Mouse (Mus musculus) liver, embryonic 11.5 days (tissue): ENCODE measurements around the gene Zfp866. TPM values are rescaled to one million over a fixed set of nuclear protein-coding genes. Genes with fewer than 3 reads are reported as not detected.

Experiments
- ATAC-seq: fragments of 200-750 bp; cut with Nextera tagmentation; replicated peaks from 2 replicates; pipeline ENCODE4 v1.8.0; 2017; ENCODE audit warnings: moderate number of reproducible peaks, mild to moderate bottlenecking, moderate TSS enrichment, moderate library complexity; ENCODE audit not compliant: low FRiP score
- DNase-seq: peaks from one replicate; pipeline ENCODE4 v3.0.0-alpha.2; 2017; ENCODE audit warnings: low spot score
- H3K27ac ChIP-seq: fragments of 300-500 bp; sonication (generic); 2 replicates; pipeline ENCODE4 v1.5.1; 2014; ENCODE audit warnings: mild to moderate bottlenecking, low read depth, low read length, control low read depth
- H3K27me3 ChIP-seq: fragments of 300-500 bp; sonication (generic); replicated peaks from 2 replicates; pipeline ENCODE4 v1.6.1; 2014; ENCODE audit warnings: low read length, mixed read lengths; ENCODE audit not compliant: control insufficient read depth, insufficient read depth
- H3K36me3 ChIP-seq: fragments of 300-500 bp; sonication (generic); 2 replicates; pipeline ENCODE4 v1.6.1; 2014; ENCODE audit warnings: mild to moderate bottlenecking, low read length, moderate library complexity, mixed read lengths; ENCODE audit not compliant: control insufficient read depth, insufficient read depth
- H3K4me1 ChIP-seq: fragments of 300-500 bp; sonication (generic); replicated peaks from 2 replicates; pipeline ENCODE4 v1.6.1; 2014; ENCODE audit warnings: low read length, mixed read lengths; ENCODE audit not compliant: control insufficient read depth, insufficient read depth
- H3K4me2 ChIP-seq: fragments of 300-500 bp; sonication (generic); 2 replicates; pipeline ENCODE4 v1.6.1; 2014; ENCODE audit warnings: mild to moderate bottlenecking, control low read depth, moderate library complexity
- H3K4me3 ChIP-seq: fragments of 300-500 bp; sonication (generic); 2 replicates; pipeline ENCODE4 v1.5.1; 2014; ENCODE audit warnings: low read depth, low read length, control low read depth
- H3K9ac ChIP-seq: fragments of 300-500 bp; sonication (generic); 2 replicates; pipeline ENCODE4 v1.6.1; 2014; ENCODE audit warnings: low read depth, low read length, control low read depth
- H3K9me3 ChIP-seq: fragments of 300-500 bp; sonication (generic); 2 replicates; pipeline ENCODE4 v1.6.1; 2016; ENCODE audit warnings: low read length, inconsistent platforms, mixed read lengths; ENCODE audit not compliant: control insufficient read depth
- WGBS: fragments of 180-500 bp; shearing (Covaris S2); extraction: QIAGEN DNeasy Blood & Tissue Kit; methylation state at CpG from one replicate; pipeline ENCODE4 v1.1.7; 2014; 5-methylcytosine and 5-hydroxymethylcytosine counted together
- polyA plus RNA-seq: library from polyadenylated mRNA; unstranded; fragments of >200 nt; fragmentation: Nextera tagmentation; extraction: Ambion mirVana; gene quantifications from 2 replicates; pipeline ENCODE4 v1.2.1, GENCODE M21; 2014

Zfp866 gene
- polyA plus RNA-seq, 1 experiment from 2014 or later = 21.7 TPM

DNA sequence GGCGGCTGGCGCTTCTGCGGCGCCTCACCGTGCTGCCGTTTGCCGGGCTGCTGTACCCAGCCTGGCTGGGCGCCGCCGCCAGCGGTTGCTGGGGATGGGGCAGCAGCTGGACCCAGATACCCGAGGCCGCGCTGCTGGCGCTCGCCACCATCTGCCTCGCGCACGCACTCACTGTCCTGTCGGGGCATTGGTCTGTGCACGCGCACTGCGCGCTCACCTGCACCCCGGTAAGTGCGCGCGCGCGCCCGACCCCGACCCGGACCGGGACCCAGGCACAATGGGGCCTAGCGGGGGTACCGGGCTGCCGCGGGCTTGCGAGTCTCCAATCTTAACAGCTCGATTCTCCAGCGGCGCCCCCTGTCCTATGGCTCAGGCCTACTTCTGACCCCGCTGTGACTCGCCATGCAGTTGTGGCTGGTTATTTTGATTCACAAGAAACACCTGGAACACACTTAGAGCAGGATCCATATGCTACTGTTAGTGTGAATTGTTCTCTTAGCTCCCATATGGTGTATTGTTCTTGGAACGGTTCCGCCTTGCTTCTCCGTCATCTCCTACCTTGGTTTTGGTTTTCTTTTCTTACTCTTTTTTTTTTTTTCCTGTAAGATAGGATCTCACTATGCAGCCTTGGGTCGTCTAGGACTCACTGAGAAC is 564 bp upstream of the Zfp866 start:
- H3K9ac ChIP-seq = peak overlapping the region; percentile 85
- peaks cover 22% of the 10 kb centered on the region for H3K4me1 ChIP-seq
- no peaks in the 10 kb centered on the region for H3K27me3 ChIP-seq
- peak overlapping the region; percentile 85 for H3K4me2 ChIP-seq
- peak; percentile 69 for DNase-seq
- peak overlapping the region; percentile 74 for H3K4me3 ChIP-seq
- no peaks in the 10 kb centered on the region for H3K9me3 ChIP-seq
- peak overlapping the region; percentile 91 for H3K27ac ChIP-seq
- 1% methylated on average over 48 of the region's 48 CpGs for WGBS
- H3K36me3 ChIP-seq = peaks cover 25% of the 10 kb centered on the region
- peak; percentile 62 for ATAC-seq

DNA sequence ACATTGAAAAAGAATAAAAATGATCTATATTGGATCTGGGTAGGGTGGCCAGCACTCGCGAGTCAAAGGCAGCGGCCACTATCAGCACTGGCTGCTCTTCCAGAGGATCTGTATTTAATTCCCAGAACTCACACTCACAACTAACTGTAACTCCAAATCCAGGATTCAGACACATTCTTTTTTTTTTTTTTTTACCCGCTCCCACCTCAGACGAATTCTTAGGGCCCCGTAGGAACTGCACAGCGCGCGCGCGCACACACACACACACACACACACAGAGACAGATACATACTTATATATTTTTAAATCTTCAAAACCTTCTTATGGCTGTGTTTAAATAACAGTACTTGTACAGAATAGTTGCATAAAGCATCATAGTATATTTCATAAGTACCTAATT is 614 bp downstream of the Zfp866 start:
- Histone ChIP-seq H3K4me3 (peak overlapping the region; percentile 74), H3K9me3 (no peaks in the 10 kb centered on the region), H3K36me3 (peaks cover 14% of the 10 kb centered on the region), H3K4me1 (peaks cover 22% of the 10 kb centered on the region), H3K27me3 (no peaks in the 10 kb centered on the region), H3K4me2 (peak overlapping the region; percentile 85), H3K9ac (peak overlapping the region; percentile 85), H3K27ac (peak overlapping the region; percentile 91)
- peak; percentile 12; the same call in 1 of the 2 replicates for ATAC-seq
- 22% methylated on average over 11 of the region's 11 CpGs for WGBS
- DNase-seq = no peak

DNA sequence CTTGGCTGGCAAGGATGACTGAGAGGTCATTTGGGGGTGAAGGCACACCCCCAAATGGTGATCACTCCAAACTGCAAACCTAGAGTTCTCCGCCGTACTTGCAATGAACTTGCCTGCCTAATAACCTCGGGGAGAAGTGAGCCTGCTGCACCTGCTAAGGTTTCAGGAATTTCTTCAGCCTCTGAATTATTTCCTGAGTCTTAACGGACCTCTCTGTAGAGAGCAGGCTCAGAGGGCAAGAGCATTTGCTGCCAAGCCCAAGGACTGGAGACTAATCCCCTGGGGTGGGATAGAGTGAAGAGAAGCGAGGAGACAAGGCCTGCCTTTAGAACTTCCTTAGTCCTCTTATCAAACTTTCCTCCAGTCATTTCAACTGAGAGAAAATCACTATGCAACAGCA is 1.2 kb downstream of the Zfp866 start:
- ATAC-seq = no peak
- peaks cover 9% of the 10 kb centered on the region; the same call in 1 of the 2 replicates for H3K36me3 ChIP-seq
- peak overlapping the region; percentile 74 for H3K4me3 ChIP-seq
- H3K4me2 ChIP-seq = peak overlapping the region; percentile 85
- H3K9me3 ChIP-seq = no peaks in the 10 kb centered on the region
- peak overlapping the region; percentile 91 for H3K27ac ChIP-seq
- WGBS = 63% methylated on average over 5 of the region's 5 CpGs
- no peak for DNase-seq
- H3K4me1 ChIP-seq = peaks cover 22% of the 10 kb centered on the region
- peak overlapping the region; percentile 85 for H3K9ac ChIP-seq
- H3K27me3 ChIP-seq = no peaks in the 10 kb centered on the region

DNA sequence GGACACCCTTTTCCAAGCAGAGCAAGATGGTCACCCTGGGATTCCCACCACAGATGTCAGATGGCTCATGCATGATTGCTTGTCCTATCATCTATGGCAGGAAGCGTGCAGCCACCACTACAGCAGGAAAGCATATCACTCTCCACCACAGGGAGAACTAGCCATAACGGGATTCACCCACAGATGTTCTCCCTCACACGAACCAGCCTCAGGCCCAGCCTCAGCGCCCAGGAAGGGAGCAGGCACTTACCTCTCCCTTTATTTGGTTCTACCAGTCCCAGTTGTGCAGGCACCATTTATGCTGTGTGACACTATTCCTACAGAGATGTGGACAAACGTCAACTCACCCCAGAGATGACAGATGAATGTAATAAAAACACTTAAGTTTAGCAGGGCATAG is 1.9 kb downstream of the Zfp866 start:
- no peaks in the 10 kb centered on the region for H3K9me3 ChIP-seq
- no peak overlapping the region for H3K9ac ChIP-seq
- no peak overlapping the region for H3K27ac ChIP-seq
- no peaks in the 10 kb centered on the region for H3K27me3 ChIP-seq
- H3K36me3 ChIP-seq = peaks cover 5% of the 10 kb centered on the region; the same call in 1 of the 2 replicates
- no peak overlapping the region for H3K4me3 ChIP-seq
- ATAC-seq (peak; percentile 37; the same call in 1 of the 2 replicates), DNase-seq (no peak)
- peaks cover 22% of the 10 kb centered on the region for H3K4me1 ChIP-seq
- H3K4me2 ChIP-seq = peak overlapping the region; percentile 33
- WGBS = 56% methylated on average over 5 of the region's 5 CpGs

DNA sequence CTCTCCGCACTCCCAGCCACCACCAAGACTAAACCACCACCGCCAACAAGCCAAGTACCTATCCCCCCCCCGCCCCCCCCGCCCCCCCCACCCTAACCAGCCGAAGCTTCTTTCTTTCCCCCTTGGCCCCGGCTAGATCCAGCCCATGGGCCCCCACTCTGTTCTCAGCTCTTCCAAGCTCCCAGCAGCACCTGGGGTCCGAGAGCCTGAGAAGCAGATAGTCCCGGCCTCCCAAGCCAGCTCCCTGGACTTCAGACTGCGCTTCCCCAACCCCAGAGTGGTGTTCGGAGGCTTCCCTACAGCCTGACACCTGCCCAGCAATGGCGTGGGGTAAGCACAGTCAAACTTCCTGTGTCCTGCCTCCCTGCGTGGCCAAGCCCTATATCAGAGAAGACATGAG is 13.9 kb downstream of the Zfp866 start:
- no peaks in the 10 kb centered on the region for H3K36me3 ChIP-seq
- DNase-seq = no peak
- H3K27me3 ChIP-seq = no peaks in the 10 kb centered on the region
- no peaks in the 10 kb centered on the region for H3K9me3 ChIP-seq
- H3K9ac ChIP-seq = no peak overlapping the region
- H3K27ac ChIP-seq = no peak overlapping the region
- H3K4me2 ChIP-seq = no peak overlapping the region
- WGBS = 67% methylated on average over 11 of the region's 12 CpGs
- no peak overlapping the region for H3K4me3 ChIP-seq
- peaks cover 8% of the 10 kb centered on the region for H3K4me1 ChIP-seq
- ATAC-seq = no peak

DNA sequence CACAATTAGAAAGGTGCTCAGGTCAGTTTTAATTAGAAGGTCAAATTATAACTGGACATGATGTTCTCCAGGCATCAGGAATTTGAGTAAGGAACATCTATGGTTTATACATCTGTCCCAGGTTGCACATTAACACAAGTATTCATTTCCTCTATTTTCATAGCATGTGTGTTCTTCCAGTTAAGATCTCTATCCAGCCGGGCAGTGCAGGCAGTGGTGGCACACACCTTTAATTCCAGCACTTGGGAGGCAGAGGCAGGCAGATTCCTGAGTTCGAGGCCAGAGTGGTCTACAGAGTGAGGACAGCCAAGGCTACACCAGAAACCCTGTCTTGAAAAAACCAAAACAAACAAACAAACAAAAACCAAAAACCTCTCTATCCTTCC is 15.8 kb downstream of the Zfp866 start:
- Histone ChIP-seq H3K4me3 (peak overlapping the region; percentile 69), H3K9ac (peak overlapping the region; percentile 97; the same call in 1 of the 2 replicates), H3K36me3 (peaks cover 2% of the 10 kb centered on the region), H3K9me3 (no peaks in the 10 kb centered on the region), H3K27ac (peak overlapping the region; percentile 99; the same call in 1 of the 2 replicates), H3K4me1 (peaks cover 8% of the 10 kb centered on the region), H3K4me2 (peak overlapping the region; percentile 63), H3K27me3 (no peaks in the 10 kb centered on the region)
- no peak for DNase-seq
- 50% methylated on average over 2 of the region's 2 CpGs for WGBS
- no peak for ATAC-seq

DNA sequence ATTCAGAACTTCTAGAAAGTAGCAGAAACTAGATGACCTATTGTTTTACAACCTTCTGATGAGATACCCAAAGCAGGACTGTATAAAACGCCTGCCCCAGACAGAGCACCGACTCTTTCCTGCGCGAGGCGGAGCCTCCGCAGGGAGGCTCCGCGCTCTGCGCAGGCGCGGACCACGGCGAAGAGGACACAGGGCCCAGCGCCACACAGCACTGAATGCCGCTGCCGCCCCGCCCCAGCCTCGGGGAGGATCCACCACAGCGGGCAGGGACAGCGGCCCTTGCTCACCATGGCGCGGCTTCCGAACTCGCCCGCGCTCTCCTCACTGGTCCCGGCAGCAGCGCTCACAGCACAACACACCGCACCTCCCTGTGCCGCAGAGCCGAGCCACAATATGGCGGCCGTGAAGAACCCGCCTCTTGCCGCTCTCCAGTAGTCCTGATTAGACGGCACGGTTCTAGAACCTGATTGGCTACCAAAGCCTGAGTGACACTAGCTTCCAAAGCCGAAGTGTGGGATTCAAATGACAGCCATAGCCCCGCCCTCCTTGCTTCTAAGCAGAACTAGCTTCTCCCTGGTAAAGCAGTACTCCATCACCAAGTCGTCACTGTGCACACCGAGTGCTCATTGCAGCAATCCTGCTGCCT is 16.4 kb downstream of the Zfp866 start, which contains the start of gene Gm20422:
Gene Gm20422, minus strand, starts transcription at position 384 of the 646 bp plus-strand sequence.
- Histone ChIP-seq H3K9me3 (no peaks in the 10 kb centered on the region), H3K4me1 (peaks cover 8% of the 10 kb centered on the region), H3K27ac (peak within 1 kb of the TSS; percentile 99), H3K27me3 (no peaks in the 10 kb centered on the region), H3K4me3 (peak within 1 kb of the TSS; percentile 69), H3K36me3 (peaks cover 4% of the 10 kb centered on the region), H3K4me2 (peak within 1 kb of the TSS; percentile 91), H3K9ac (peak within 1 kb of the TSS; percentile 97)
- WGBS = under 1% methylated on average over 41 of the region's 41 CpGs
- ATAC-seq (peak; percentile 99), DNase-seq (peak; percentile 93)

DNA sequence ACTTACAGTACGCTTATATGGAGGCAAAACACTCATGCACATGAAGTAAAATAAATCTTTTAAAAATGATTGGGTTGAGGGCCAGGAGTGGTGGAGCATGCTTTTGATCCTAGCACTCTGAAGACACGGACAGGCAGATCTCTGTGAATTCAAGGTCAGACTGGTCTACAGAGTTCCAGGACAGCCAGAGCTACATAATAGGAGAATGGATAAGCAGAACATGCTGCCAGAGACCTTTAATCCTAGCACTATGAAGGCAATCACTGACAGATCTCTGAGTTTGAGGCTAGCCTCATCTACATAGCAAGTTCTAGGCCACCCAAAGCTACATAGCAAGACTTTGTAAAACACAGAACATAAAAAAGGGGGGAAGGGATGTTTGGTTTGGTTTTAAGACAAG is 18.9 kb downstream of the Zfp866 start:
- no peak overlapping the region for H3K9ac ChIP-seq

More for the DNA sequence above, 18.9 kb downstream of the Zfp866 start:
- no peaks in the 10 kb centered on the region for H3K9me3 ChIP-seq
- 83% methylated on average over 2 of the region's 2 CpGs for WGBS
- DNase-seq = no peak
- H3K4me3 ChIP-seq = no peak overlapping the region
- ATAC-seq = no peak
- H3K27ac ChIP-seq = no peak overlapping the region
- H3K4me1 ChIP-seq = peaks cover 8% of the 10 kb centered on the region
- no peaks in the 10 kb centered on the region for H3K27me3 ChIP-seq
- H3K4me2 ChIP-seq = no peak overlapping the region; the same call in 1 of the 2 replicates
- peaks cover 29% of the 10 kb centered on the region for H3K36me3 ChIP-seq
